Mouse (Mus musculus): Measurements from ENCODE around the gene Aqp6.
A peak's percentile ranks its signal among the peaks of the same experiment; 100 is the strongest.

The Aqp6 gene

DNA sequence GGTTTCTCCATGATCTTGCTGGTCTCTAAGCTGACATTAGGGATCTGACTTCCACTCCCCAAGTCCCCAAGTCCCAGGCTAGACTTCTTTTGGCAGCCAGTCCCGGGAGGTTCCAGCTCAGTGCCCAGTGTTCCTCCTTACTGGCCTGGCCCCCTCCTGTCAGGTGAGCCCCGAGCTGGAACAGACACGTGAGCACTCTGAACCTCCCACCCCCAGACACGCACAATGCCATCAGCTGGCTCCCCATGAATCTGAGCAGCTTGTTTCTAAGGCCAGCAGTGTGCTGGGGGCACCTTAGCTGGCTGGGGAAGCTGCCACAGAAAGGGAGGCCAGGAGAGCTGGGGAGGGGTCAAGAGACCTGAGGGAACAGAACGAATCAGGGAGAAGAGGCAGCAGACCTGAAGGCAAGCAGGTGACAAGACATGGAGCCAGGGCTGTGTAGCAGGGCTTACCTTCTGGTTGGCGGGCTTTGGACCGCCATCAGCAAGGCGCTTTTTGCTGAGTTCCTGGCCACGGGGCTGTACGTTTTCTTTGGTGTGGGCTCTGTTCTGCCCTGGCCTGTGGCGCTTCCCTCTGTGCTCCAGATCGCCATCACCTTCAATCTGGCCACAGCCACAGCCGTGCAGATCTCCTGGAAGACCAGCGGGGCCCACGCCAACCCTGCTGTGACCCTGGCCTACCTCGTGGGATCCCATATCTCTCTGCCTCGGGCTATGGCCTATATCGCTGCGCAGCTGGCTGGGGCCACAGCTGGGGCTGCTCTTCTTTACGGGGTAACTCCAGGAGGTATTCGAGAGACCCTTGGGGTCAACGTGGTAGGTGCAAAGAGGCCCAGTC is at the start of gene Aqp6:
Gene Aqp6 (plus strand): TSS at position 415 of the 837 bp plus-strand sequence.
- no peak for DNase-seq (ENCODE audit: extremely low spot score)

DNA sequence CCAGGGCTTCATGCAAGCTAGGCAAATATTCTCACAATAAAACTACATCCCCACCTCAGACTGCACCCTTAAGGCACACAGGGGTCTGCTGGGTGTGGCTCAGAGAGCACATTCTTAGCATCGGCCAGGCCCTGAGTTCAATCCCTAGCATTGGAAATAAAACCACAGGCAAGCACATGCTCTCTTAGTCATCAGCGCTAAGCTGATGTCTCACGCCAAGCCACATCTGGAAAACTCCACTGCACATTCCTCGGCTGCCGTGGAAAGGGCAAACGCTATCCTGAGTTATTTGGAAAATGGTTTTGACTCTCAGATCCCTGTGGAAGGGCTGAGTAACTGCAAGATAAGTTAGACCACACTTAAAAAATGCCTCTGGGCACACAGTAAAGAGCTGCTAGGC is 47.4 kb upstream of the Aqp6 start:
- DNase-seq (ENCODE audit: extremely low spot score): no peak

GRCm38 (mm10) chr15:99558947-99559346 is 42.3 kb upstream of the Aqp6 start:
- no peak for DNase-seq (ENCODE audit: extremely low spot score)

GRCm38 (mm10) chr15:99560246-99560645 is 41.0 kb upstream of the Aqp6 start:
- DNase-seq (ENCODE audit: extremely low spot score): no peak

GRCm38 (mm10) chr15:99567371-99567770 is 33.8 kb upstream of the Aqp6 start:
- no peak for DNase-seq (ENCODE audit: extremely low spot score)

- no peak for DNase-seq (ENCODE audit: extremely low spot score)
Observed at GRCm38 (mm10) chr15:99568682-99569081, 32.5 kb upstream of the Aqp6 start.

GRCm38 (mm10) chr15:99569123-99569522 is 32.1 kb upstream of the Aqp6 start:
- no peak for DNase-seq (ENCODE audit: extremely low spot score)

DNA sequence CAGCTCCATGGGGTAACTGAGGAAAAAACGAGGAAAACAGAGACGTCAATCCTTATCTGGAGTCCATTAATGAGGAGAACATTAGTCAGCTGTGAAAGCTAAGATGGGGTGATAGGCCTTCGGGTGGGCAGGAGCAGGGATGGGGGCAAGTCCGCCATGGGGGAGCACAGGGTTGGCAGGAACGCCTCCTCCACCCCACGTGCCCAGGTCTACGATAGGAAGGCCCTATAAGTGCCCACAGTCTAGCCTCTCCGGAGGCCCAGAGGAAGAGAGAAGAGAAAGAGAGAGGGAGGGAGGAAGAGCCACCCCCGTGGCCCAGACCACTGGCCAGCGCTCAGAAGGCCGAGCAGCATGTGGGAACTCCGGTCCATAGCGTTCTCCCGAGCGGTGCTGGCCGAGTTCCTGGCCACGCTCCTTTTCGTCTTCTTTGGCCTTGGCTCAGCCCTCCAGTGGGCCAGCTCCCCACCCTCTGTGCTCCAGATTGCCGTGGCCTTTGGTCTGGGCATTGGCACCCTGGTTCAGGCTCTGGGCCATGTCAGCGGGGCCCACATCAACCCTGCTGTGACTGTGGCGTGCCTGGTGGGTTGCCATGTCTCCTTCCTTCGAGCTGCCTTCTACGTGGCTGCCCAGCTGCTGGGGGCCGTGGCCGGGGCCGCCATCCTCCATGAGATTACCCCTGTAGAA is 22.3 kb upstream of the Aqp6 start, which contains the start of gene Aqp2:
Gene Aqp2 (plus strand): TSS at position 254 of the 684 bp plus-strand sequence.
- DNase-seq (ENCODE audit: extremely low spot score): no peak

- DNase-seq (ENCODE audit: extremely low spot score): peak; percentile 61
Observed at GRCm38 (mm10) chr15:99583463-99584344, 17.5 kb upstream of the Aqp6 start.

GRCm38 (mm10) chr15:99584407-99585202 is 16.6 kb upstream of the Aqp6 start:
- peak; percentile 51 for DNase-seq (ENCODE audit: extremely low spot score)

DNA sequence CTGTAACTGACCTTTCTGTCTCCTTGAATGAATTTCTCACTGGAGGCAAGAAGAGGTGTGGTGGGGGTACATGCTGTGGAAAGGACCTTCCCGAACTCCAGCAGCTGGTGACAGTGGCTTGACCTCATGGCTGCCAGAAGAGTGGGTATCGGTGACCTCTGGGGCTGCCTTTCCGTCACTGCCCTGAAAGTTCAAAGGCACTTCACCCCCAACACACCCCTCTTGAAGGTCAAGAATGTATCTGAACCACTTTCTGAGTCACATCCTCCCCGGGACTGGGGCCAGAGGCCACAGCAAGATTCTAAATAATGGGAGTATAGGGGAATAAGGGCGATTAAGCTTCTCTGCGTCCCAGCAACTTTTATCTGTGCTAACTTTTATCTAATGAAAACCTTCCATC is 15.5 kb upstream of the Aqp6 start:
- DNase-seq (ENCODE audit: extremely low spot score): no peak

DNA sequence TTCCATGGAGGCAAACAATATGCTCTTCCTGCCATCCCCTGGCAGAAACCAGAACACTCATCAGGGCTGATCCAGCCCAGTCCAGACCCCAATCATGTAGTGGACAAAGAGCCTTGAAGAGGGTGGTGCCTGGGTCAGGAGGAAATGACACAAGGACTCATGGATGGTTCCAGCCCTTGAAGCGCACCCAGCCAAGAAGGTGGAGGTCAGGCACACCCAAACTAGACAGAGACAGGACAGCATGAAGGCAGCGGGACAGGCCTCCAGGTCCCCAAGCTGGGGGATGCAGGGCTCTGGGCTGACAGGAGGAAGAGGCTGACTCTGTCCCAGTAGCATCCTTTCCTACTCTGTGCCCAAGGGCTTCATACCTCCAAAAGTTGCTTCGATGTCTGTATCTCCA is 14.7 kb upstream of the Aqp6 start:
- no peak for DNase-seq (ENCODE audit: extremely low spot score)

DNA sequence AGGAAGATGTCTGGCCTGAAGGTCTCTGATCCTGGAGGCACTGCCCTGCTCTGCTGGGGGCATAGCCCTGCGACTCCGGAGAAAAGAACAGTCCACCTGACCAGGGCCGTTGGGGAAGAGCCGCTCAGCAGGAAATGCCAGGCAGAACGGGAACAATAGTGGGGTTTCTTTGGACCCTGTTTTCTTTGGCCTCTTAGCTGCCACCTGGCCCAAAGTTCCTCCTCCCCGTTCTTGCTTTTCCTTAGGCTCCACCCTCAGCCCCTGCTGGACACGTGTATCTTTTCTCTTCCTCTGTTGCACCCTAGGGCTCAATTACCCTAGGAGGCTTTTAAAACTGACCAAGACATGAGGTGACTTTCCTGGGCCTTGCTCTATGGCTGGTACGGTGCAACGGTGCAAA is 12.0 kb upstream of the Aqp6 start:
- no peak for DNase-seq (ENCODE audit: extremely low spot score)

GRCm38 (mm10) chr15:99589704-99590103 is 11.5 kb upstream of the Aqp6 start:
- no peak for DNase-seq (ENCODE audit: extremely low spot score)

DNA sequence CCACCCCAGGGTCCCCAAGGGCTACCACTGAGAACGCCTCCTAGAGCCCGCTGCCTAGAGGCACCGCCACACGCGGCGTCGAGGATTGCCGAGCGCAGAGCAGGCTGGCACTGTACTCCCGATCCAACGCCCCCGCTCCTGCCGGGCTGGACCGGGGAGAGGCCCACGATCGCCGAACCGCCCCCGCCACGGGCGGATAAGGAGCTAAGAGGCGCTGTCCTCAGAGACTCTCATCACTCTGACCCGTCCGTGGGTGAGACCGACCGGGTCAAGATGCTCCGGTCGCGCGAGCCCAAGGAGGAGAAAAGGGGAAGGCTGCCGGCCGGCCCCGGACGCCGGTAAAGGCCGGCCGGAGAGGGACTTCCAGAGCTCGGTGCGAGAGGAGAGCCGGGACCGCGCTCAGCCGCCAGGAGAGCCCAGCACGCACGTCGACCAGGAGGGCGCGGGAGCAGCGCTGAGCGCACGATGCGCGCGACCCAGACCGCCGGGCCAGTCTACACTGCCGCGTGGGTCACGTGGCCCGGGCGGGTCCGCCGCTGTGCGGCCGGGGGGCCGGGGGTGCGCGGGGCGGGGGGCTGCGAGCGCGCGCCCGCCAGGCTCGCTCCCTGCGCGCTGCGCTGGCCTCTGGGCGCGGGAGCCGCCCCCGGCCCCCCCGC is 10.6 kb upstream of the Aqp6 start, which contains the start of gene Aqp5:
Gene Aqp5 (plus strand): TSS at position 354 of the 656 bp plus-strand sequence.
- DNase-seq (ENCODE audit: extremely low spot score): no peak

DNA sequence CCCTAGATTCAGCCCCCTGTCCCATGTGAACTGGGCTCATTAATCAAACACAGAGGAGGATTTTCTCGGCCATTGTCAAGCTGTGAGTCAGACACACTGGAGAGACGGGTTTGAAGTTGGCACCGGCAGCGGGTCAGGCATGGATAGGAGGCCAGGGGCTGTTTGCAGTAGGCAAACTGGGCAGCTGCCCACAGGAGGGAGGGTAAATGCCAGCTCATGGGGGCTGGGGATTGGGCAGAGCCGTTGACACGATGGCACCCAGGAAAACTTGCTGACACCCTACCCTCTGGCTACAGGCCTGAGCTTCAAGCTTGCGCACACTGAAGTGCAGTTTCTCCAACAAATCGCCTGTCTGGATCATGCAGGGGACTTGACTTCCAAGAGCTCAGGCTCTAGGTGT is 9.0 kb upstream of the Aqp6 start:
- DNase-seq (ENCODE audit: extremely low spot score): no peak

DNA sequence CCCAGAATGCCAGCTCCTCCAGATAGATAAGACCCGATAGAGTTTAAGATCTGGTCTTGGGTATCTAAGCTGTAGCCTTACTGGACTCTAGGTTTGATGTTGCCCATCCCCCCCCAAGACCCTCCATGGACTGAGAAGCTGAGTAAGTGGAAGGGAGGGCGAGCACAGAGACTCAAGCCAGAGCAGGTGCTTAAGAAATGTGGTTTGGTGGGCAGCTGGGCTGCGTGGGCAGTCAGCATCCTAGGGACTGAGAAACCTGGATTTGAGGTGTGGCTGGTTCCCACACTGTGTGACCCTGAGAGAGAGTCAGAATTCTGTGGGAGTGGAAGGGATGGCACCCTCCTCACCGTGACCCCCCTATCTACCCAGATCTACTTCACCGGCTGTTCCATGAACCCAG is 8.3 kb upstream of the Aqp6 start:
- DNase-seq (ENCODE audit: extremely low spot score): no peak

GRCm38 (mm10) chr15:99594951-99595350 is 6.2 kb upstream of the Aqp6 start:
- no peak for DNase-seq (ENCODE audit: extremely low spot score)

DNA sequence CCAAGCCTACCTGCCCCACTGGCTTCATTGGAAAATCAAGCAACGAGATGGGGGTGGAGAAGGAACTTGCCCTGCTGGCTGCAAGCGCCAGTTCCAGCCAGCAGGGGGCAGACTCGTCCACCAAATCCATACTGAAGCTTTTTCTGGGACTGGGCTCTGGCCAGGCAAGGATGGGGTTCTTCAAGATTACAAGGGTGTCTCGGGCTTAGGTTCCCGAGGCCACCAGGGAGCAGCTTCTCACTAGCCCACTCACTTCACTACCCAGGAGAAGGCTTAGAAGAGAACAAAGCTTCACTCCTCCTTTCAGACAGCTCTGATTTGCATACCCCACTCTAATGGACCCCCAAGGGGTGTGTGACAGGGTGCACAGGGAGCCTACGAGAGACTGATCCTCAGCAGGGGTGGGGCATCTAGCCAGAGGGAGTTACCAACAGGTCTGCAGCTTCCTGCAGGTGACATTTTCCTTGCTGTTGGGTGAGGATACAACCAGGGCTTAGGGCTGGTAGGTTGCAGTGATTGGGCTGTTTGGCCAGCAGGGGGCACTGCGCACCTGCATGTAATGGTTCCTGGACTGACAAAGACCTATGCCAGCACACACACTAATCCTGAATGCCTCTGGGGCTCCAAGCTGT is 5.0 kb upstream of the Aqp6 start:
- DNase-seq (ENCODE audit: extremely low spot score): peak; percentile 85

DNA sequence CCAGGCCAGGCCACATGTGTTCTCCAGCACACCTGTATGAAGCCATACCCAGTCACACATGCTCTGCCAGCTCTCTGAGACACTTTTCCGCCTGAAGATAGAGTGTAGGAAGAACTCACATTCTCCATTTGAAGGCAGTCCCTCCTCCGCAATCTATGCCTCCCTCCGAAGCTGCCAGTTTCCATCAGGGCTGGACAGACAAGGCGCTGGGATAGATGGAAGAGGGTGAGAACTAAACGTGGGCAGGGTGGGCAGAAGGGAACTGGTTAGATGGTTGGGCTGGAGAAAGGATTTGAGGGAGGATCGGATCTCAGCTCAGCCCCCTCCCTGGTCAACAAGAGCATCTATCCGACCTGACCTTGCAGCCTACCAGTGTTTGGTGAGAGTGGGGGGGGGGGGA is 4.4 kb upstream of the Aqp6 start:
- no peak for DNase-seq (ENCODE audit: extremely low spot score)

Data from embryo, embryonic 9.5 days (tissue).